Mouse (Mus musculus) heart, postnatal 36 days (tissue): ENCODE measurements around the gene Papln. TPM values are rescaled to one million over a fixed set of nuclear protein-coding genes. Genes with fewer than 3 reads are reported as not detected.

ENCODE experiments used
- DNase-seq, 2 experiments: peaks; one replicate each; pipeline ENCODE4 v3.0.0; 2021 to 2022
- intact Hi-C: fragments of 180-260 bp; cut with DNase I; formaldehyde crosslinking; loops from one replicate; pipeline ENCODE4 v1.15.1; 2025
- total RNA-seq, 2 experiments: library from RNA; stranded (reverse); gene quantifications; 2 replicates each; pipeline ENCODE4 v1.2.3; 2021

Gene Papln
- total RNA-seq, 2 experiments from 2014 or later, result 10.2 to 11.4 TPM

- intact Hi-C loops, result loop anchor here (2.0 kb wide), 1 partner anchor 35 kb away; no protein-coding TSS in a partner anchor
These were observed 2.6 kb downstream of the Papln start for GRCm38 (mm10) chr12:83765965-83766603.

DNA sequence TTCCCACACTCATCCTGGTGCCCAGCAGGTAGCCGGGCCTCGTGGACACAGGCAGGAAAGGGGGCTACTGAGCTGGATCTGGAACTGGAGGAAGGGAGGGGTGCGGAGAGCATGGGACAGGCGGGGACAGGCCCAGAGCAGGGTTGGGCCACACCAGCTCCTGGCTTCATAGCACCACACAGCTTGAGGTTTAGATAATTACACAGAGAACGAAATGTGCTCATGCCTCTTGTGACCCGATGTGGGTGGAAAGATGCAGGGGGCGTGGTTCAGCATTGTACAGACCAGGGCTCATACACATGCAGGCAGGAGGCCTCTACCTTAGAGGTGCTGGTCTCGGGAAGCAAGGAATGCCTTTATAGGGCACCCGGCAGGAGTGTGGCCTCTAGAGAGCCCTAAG is 4.4 kb downstream of the Papln start:
- DNase-seq, result no peak
- intact Hi-C loops, result no loop called here

More at GRCm38 (mm10) chr12:83765965-83766603, 2.6 kb downstream of the Papln start:
- no peak for DNase-seq

DNA sequence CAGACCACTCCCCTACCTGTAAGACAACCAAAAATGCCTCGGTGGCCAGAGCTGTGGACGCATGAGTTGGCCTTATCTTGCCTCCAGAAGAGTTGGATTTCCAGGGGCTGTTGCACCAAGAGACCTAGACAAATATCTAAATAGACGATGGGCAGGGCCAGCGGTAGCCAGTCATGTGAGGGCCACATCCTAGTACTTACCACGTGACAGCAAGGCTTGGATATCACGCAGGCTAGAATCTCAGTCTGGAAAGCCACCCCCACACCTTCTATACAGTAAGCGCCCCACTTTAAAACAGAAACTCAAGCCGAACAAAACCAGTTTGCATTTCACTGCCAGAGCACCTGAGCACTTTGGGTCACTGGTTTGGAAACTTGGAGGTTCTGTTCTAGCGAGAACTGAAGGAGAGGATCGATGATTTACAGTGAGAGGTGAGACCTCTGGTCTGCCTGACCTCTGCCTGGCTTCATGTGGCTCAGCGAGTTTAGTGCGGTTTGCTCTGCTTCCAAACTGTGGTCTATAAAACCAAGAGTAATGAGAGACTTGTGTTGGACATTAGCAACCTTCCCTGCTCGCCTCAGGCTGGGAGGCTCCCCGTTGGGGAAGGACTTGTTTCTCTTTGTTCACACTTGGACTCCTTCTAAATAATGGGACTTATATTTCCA is 4.9 kb downstream of the Papln start:
- no peak for DNase-seq
- intact Hi-C loops, result no loop called here

DNA sequence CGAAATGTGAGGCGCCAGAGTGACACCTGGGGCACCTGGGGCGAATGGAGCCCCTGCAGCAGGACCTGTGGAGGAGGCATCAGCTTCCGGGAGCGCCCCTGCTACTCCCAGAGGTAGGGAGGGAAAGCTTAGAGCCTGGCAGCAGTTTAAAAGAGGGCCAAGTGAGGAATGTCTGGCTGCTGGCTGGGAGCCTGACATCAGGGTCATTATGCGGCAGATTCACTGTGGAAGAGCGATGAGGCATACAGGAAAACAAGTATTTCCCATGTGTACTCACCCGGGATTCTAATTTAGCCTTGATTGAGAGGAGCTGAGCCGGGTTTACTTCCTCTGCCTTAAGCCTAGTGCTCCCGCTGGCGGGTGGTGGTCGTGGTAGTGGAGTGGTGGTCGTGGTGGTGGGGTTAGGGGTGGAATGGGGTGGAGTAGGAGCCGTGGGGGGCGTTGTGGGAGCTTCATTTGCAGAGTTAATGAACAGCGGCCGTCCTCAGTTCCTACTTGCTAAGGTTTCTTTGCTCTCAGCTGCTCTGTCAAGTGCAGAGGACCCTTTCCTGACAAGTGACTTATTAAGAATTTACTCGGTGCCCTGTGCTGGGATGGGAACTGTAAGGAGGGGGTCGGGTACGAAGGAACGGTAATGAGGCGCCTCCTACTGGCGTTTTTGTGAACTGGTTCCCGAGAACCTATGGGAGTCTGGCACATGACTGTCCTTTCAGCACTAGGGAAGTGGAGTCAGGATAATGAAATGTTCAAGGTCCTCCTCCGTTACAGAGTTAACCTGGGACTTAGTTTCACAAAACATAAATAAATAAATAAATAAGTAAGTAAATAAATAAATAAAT is 7.2 kb downstream of the Papln start:
- peak; percentile 44 to 55 for DNase-seq
- intact Hi-C loops, result loop anchor here (1.0 kb wide), 1 partner anchor 57 kb away; no protein-coding TSS in a partner anchor

- DNase-seq, result no peak
- intact Hi-C loops, result no loop called here
These were observed 12.2 kb downstream of the Papln start for GRCm38 (mm10) chr12:83775621-83776020.

- DNase-seq, result no peak
- intact Hi-C loops, result no loop called here
These were observed 13.3 kb downstream of the Papln start for GRCm38 (mm10) chr12:83776766-83777165.

DNA sequence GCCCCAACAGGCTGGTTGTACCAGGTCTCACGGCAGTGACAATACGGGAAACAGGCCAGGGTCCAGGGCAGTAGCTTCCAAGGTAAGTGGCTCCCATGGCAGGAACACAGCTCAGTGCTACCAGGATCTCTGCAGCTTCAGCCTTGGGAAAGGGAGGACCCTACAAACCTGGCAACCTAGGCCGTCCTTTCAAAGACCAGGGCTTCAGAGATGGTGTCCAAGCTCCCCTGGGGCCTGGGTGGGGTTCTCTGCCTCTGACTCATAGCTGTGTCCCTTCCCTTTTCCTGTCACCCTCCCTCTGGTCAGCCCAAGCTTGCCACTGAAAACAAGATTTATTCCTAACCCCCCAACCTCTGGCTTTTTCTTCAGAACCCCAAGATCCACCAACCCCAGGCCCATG is 16.7 kb downstream of the Papln start:
- intact Hi-C loops, result no loop called here
- peak in 1 of 2 experiments; percentile 39 for DNase-seq

- no peak for DNase-seq
- intact Hi-C loops, result no loop called here
These were observed 17.8 kb downstream of the Papln start for GRCm38 (mm10) chr12:83781204-83781603.

- intact Hi-C loops, result no loop called here
- no peak for DNase-seq
These were observed 18.3 kb downstream of the Papln start for GRCm38 (mm10) chr12:83781640-83782278.

DNA sequence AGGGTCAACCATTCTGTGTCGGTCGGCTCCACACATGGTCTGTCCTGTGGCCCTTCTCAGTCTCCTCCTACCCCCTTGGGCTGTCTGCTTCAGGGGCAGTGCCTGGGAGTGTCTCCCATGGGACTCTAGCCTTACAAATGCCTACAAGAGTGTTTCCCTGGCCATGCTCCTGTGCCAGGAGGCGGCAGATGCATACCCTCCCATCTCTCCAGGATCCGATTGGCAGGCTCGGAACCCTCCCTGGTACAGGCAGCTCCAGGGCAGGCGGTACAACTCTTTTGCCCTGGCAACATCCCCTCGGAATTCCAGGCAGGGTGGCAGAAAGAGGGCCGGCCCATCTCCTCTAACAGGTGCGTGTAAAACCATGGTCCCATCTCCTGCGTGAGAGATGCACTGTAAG is 19.2 kb downstream of the Papln start:
- no peak for DNase-seq
- intact Hi-C loops, result no loop called here

- no peak for DNase-seq
- intact Hi-C loops, result no loop called here
These were observed 21.9 kb downstream of the Papln start for GRCm38 (mm10) chr12:83785305-83785704.

DNA sequence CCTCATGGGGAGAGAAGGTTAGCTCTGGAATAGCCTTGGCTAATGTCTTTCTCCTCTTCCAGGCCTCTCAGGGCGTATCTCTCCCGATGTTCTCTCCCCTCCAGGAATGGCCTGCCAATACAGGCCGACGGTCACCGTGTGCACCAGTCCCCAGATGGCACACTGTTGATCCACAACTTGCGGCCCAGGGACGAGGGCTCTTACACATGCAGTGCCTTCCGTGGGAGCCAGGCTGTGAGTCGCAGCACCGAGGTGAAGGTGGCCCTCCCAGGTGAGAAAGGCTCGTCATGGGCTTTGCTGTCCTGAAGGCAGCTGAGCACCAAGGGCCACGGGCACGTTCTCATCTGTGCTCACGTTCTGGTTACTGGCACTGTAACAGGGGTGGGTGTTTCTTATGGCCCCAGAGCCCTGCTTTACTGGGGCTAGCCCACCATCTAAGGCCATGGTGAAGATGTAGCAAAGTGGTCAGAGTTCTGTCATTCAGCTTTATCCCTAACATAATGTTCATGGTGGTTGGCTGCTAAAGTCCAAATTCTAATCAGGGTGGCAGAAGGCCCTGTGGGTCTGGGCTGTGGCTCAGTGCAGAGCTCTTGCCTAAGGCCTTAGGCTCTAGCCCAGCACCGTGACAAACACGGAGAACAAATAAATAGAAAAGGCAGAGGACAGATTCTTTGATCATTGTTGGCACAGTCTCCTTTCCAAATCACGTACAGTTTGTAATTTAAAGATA is 25.8 kb downstream of the Papln start:
- intact Hi-C loops, result no loop called here
- no peak for DNase-seq

- DNase-seq, result no peak
- intact Hi-C loops, result no loop called here
These were observed 26.3 kb downstream of the Papln start for GRCm38 (mm10) chr12:83789781-83790140.

- DNase-seq, result no peak
- intact Hi-C loops, result no loop called here
These were observed 27.3 kb downstream of the Papln start for GRCm38 (mm10) chr12:83790749-83791148.

DNA sequence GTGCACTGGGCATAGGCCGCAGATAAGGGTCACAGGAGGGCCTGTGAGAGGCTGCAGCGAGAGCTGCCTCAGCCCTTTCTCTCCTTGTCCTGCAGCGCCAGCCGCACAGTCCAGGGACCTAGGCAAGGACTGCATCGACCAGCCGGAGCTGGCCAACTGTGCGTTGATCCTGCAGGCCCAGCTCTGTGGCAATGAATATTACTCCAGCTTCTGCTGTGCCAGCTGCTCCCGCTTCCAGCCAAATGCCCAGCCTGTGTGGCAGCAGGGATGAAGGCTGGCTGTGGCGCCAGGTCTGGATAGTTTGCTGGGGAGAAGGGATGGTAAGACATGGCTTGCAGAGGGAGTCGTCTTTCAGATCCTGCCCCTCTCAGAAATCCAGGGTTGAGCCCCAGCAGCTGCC is 28.3 kb downstream of the Papln start:
- no peak for DNase-seq
- intact Hi-C loops, result no loop called here

DNA sequence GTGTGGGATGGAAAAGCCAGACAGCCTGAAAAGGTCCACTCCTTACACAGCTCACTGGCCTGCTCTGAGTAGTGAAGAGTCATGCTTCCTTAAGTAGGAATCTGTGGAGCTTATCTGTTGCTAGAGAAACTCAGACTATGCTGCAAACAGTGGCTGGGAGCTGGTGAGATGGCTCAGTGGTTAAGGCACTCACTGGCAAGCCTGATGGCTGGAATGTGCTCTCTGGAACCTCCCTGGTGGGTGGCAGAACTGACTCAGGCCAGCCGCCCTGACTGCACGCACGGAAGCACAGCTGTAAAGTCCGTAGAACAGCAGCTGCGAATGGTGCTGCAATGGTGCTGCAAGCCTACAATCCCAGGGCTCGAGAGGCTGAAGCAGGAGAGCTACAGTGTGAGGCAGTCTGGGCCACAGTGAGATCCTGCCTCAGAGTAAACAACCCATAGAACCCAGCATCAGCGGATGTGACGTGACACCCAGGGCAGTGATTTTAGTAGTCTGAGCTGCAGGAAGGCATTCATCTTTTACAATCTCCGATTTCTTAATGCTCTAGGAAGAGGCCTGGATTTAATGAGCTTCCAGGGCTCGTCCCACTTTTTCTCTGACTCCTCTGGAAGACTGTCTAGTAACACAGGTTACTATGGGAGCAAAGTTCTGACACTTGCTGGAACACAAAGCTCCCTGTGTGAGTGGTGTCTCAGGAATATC is 29.4 kb downstream of the Papln start:
- intact Hi-C loops, result no loop called here
- no peak for DNase-seq

GRCm38 (mm10) chr12:83795051-83795450 is 31.6 kb downstream of the Papln start:
- no peak for DNase-seq
- intact Hi-C loops, result no loop called here

DNA sequence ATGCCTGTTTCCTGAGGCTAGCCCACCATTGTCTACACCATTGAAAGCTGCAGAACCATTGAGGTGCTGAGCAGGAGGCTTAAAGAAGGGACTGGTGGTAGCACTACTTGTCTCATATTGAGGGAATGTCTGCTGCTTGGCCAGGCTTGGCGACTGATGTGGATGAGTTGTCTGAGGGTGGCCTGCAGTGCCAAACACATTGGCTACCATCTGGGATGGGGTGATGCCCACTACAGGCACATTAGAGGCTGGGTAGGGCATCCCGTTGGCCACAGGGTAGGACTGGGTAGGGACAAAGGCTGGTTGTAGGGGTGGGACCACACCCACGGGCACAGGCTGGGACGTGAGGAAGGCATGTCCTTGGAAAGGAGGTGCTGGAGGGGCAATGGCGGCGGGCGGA is 32.2 kb downstream of the Papln start:
- intact Hi-C loops, result no loop called here
- DNase-seq, result no peak

DNA sequence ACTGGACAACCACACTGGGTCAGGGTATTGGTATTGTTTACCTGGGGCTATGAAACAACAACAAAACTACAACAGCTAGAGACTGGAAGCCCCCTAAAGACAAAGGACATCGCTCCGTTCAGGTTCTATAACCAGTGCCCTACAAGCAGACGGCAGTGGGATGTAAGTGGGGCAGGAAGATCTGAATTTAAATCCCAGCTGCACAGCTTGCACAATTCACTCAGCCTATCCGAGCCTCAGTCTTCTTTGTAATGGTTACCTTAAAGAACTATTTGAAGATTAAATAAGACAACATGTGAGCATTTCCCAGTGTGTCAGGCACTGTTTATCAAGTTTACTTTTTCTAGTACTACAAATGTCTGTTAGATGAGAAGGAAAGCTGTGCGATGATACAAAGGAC is 34.9 kb downstream of the Papln start:
- intact Hi-C loops, result no loop called here
- no peak for DNase-seq

DNA sequence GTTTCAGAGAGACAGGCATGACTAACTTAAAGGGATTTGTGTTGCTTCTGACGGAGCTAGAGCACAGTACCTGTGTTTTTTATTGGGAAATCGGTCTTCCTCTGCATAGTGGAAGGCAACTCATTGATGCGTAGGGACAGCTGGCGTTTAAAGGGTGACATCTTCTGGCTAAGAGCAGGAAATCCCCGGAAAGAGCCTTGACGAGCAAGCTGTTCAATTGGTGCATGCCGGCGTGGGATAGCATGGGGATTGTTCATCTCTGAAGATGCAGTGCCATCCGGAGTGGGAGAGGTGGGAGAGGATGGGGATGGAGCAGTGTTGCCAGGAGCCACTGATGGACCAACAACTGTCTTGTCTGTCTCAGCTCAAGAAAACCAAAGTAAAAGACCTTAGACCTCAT is 37.5 kb downstream of the Papln start:
- DNase-seq, result no peak
- intact Hi-C loops, result loop anchor here (10.0 kb wide), 1 partner anchor 234 kb away; the partner anchor contains the start of genes Acot4 and Gm49366
